Mouse (Mus musculus) heart, adult 2 months (tissue): ENCODE data around the gene Flot1.

Experiments used
- CTCF ChIP-seq: fragments of 200-600 bp; IDR thresholded peaks from 2 replicates; pipeline ENCODE4 v1.8.1; 2022; ENCODE audit warnings: antibody characterized with exemption, mild to moderate bottlenecking, moderate library complexity
- POLR2A ChIP-seq: fragments of 200-500 bp; IDR thresholded peaks from 2 replicates; pipeline ENCODE4 v1.6.1; 2011; ENCODE audit warnings: mild to moderate bottlenecking, low read depth, low read length, control low read depth; ENCODE audit not compliant: insufficient read depth

- TF ChIP-seq CTCF (no peak), POLR2A (no peak)
These were observed 466 bp upstream of the Flot1 start for GRCm38 (mm10) chr17:35822564-35822963.
